Mouse (Mus musculus) megakaryocyte, embryonic 14.5 days (primary cell): ENCODE results near the gene Yipf6. TPM values are rescaled to one million over a fixed set of nuclear protein-coding genes. Genes with fewer than 3 reads are reported as not detected.
"Not testable (repeated sequence)": the region's sequence is repeated elsewhere in the genome, so short reads cannot be mapped to it uniquely, and the experiment has no call there.

Source experiments
- H3K27me3 ChIP-seq: replicated peaks from 2 replicates; pipeline ENCODE3; 2012; ENCODE audit warnings: inconsistent platforms
- H3K36me3 ChIP-seq: replicated peaks from 2 replicates; pipeline ENCODE3; 2012; ENCODE audit warnings: low read length, inconsistent platforms, mixed read lengths
- H3K4me1 ChIP-seq: 2 replicates; pipeline ENCODE4 v1.6.1; 2012; ENCODE audit warnings: inconsistent platforms
- H3K4me3 ChIP-seq: replicated peaks from 2 replicates; pipeline ENCODE3; 2012; ENCODE audit warnings: moderate library complexity, mild to moderate bottlenecking, inconsistent platforms
- H3K9me3 ChIP-seq: 2 replicates; pipeline ENCODE4 v1.6.1; 2012; ENCODE audit warnings: inconsistent platforms
- FLI1 ChIP-seq: IDR thresholded peaks from 2 replicates; pipeline ENCODE4 v1.6.1; 2012; ENCODE audit warnings: low read length, inconsistent platforms, mixed read lengths
- GATA1 ChIP-seq: IDR thresholded peaks from 3 replicates; pipeline ENCODE4 v1.6.1; 2012; ENCODE audit warnings: mixed read lengths, low read length, inconsistent platforms, borderline replicate concordance
- polyA plus RNA-seq: library from polyadenylated mRNA; stranded (reverse); fragments of >175 nt; gene quantifications from 2 replicates; pipeline ENCODE4 v1.2.3, GENCODE M21; 2012; ENCODE audit warnings: low replicate concordance; ENCODE audit not compliant: insufficient read depth

The Yipf6 gene
- polyA plus RNA-seq, 1 experiment: 5.7 TPM

DNA sequence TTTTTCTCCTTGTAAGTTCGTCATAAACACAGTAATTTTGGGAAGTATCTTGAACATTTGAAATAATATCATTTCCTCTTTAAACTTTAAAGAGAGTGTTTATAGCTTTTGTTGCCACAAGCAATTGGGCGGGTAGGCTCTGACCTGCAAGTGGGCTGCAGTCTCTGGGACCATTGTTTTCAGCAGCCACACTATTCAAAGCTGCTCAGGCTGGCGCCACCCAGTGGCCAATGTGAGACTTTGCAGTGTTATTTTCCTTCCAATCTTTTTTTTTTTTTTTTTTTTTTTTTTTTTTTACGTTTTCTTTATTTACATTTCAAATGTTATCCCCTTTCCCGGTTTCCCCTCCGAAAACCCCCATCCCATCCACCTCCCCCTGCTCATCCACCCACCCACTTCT is 17.8 kb downstream of the Yipf6 start:
- peaks cover 5% of the 10 kb centered on the region for H3K27me3 ChIP-seq
- H3K4me3 ChIP-seq: no peak overlapping the region
- H3K9me3 ChIP-seq: no peaks in the 10 kb centered on the region
- peaks cover 24% of the 10 kb centered on the region; the same call in 1 of the 2 replicates for H3K4me1 ChIP-seq
- TF ChIP-seq FLI1 (no peak), GATA1 (no peak)
- H3K36me3 ChIP-seq: peaks cover 6% of the 10 kb centered on the region

DNA sequence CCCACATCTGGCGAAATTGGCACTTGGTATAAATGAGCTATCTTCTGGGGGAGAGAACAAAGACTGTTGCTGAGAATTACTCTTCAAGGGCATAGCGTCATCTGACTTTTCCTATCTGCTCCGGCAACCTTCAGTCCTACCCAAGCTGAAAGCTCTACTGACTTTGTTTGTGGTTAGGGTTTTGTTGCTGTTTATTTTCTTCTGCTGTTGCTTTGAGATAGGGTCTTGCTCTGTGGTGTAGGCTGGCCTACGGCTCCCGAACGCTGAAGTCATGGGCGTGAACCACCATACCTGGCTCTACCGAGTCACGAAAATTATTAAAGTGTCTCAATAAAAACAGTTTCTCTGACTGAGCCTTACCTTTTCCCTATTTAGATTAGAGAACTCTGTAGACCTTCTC is 22.2 kb downstream of the Yipf6 start:
- Histone ChIP-seq H3K9me3 (no peaks in the 10 kb centered on the region), H3K36me3 (no peaks in the 10 kb centered on the region), H3K27me3 (peaks cover 7% of the 10 kb centered on the region), H3K4me1 (peaks cover 32% of the 10 kb centered on the region), H3K4me3 (no peak overlapping the region)
- TF ChIP-seq GATA1: no peak

DNA sequence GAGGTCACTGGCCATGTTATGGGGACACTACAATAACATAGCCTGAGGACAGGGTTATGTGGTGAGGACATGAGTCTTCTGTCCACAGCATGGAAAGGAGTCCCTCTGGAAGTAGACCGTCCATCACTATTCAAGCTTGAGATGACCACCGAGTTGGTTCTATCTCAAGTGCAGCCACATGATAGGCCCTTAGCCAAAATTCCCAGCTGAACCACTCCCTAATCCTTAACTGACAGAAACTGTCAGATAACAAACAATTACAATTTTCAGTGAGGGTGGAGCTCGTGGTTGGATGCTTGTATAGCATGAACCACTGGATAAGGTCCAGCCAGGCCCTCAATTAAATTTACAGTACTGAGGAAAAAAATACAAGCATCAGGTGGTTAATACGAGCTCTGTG is 22.9 kb downstream of the Yipf6 start:
- Histone ChIP-seq H3K27me3 (peaks cover 10% of the 10 kb centered on the region), H3K4me3 (no peak overlapping the region), H3K9me3 (no peaks in the 10 kb centered on the region), H3K36me3 (no peaks in the 10 kb centered on the region), H3K4me1 (peaks cover 39% of the 10 kb centered on the region)
- TF ChIP-seq GATA1: no peak
- no peak for TF ChIP-seq FLI1

DNA sequence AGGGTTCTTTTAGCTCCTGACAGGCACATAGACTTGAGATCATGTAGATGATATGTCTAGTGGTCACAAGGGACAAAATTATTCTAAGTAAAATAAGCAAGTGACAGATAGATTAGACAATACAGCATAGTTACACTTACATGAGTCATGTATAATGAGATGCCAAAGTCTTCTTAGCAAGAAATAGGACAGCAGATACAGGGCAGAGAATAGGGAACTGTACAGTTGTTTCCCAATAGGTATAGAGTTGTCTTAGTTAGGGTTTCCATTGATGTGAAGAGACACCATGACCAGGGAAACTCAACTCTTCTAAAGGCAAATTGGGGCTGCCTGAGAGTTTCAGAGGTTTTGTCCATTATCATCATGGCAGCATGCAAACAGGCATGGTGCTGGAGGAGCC is 27.6 kb downstream of the Yipf6 start:
- Histone ChIP-seq H3K4me1 (peaks cover 34% of the 10 kb centered on the region), H3K36me3 (no peaks in the 10 kb centered on the region), H3K4me3 (no peak overlapping the region), H3K27me3 (peaks cover 15% of the 10 kb centered on the region), H3K9me3 (no peaks in the 10 kb centered on the region)
- TF ChIP-seq GATA1: no peak
- no peak for TF ChIP-seq FLI1

DNA sequence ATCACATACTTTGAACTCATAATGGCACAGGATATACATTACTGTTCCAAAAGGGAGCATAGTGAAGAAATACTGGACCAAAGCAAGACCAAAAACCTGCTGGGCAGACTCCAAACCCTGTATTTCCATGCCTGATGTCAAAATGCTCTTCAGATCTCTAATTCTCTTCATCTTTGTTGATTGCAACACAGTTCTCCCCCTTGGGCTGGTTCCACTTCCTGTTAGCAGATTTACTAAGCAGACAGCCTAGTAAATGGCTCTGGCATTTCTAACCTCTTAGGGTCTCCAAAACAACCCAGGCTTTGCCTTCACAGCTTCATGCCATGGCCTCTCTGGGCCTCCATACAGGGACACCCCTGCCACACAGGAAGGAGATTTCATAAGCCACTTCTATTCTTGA is 28.4 kb downstream of the Yipf6 start:
- Histone ChIP-seq H3K9me3 (no peaks in the 10 kb centered on the region), H3K36me3 (no peaks in the 10 kb centered on the region), H3K27me3 (peaks cover 14% of the 10 kb centered on the region), H3K4me3 (no peak overlapping the region), H3K4me1 (peaks cover 29% of the 10 kb centered on the region)
- TF ChIP-seq FLI1 (no peak), GATA1 (no peak)

DNA sequence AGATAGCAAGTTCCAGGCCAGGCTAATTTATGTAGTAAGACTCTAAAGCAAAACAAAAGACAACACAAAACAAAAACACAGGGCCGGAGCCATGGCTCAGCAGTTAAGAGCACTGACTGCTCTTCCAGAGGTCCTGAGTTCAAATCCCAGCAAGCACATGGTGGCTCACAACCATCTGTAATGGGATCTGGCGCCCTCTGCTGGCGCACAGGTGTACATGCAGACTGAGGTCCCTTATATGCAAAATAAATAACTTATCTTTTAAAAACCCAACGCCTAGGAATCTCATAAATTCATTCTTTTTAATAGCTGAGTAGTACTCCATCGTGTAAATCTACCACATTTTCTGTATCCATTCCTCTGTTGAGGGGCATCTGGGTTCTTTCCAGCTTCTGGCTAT is 50.5 kb downstream of the Yipf6 start:
- not testable (repeated sequence) for H3K4me1 ChIP-seq, H3K9me3 ChIP-seq, H3K36me3 ChIP-seq, H3K4me3 ChIP-seq
- H3K27me3 ChIP-seq: peaks cover 24% of the 10 kb centered on the region

DNA sequence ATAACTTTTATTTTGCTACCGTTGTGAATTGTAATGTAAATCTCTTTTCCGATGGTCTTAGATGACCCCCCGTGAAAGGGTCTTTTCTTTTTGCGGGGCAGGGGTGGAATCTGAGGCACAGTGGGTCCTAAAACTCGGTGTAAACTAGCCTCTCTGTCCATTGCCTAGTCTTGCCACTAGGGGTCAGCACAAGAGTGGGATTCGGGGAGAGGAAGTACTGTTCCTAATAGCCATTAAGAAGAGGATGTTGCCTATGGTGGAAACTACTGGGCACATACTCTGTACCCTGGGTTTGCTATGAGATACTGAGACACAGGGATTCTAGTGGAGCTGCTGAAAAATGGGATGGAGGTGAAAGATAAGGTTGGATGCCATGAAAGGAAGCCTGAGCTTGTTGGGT is 53.5 kb downstream of the Yipf6 start:
- no peak for TF ChIP-seq FLI1
- TF ChIP-seq GATA1: no peak
- peaks cover 17% of the 10 kb centered on the region for H3K27me3 ChIP-seq
- H3K9me3 ChIP-seq: no peaks in the 10 kb centered on the region
- no peak overlapping the region for H3K4me3 ChIP-seq
- H3K36me3 ChIP-seq: no peaks in the 10 kb centered on the region
- H3K4me1 ChIP-seq: peaks cover 3% of the 10 kb centered on the region; the same call in 1 of the 2 replicates

Other genes with a start within 250 kb of the Yipf6 start
- gene Ophn1, start 45.3 kb upstream of the Yipf6 start, polyA plus RNA-seq: 23.1 and 23.9 TPM in 2 replicates
- gene Stard8, start 66.9 kb downstream of the Yipf6 start, polyA plus RNA-seq: 2.4 and 3.4 TPM in 2 replicates
- 8.6 and 12.4 TPM in 2 replicates for gene Efnb1, start 199.8 kb downstream of the Yipf6 start, polyA plus RNA-seq